Mouse (Mus musculus): ENCODE measurements at regions not wholly inside any gene's neighbourhood (a gene's known extent, or its start where the extent isn't known, plus 50 kb on each side); places are given as distances from the start of the nearest gene placed in this dataset.

DNA sequence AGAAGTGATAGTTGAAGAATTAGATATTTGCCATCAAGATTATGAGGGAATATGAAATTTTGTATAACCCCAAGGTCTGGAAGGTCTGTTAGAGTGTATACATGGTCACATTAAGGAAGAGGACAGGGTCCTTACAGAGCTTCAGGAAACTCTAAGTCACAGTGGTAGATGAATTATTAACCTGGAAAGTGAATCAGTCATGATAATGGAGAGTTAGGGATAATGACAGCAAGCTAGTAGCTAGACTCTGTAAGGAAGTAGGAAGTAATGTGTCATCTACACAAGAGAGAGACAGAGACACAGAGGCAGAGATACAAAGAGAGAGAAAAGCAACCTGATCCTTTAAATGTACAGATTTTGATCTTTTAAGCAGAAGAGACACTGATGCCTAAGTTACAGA is 328.4 kb downstream of the Mat2b start:
- no peak for TF ChIP-seq CTCF (IDR thresholded peaks at IDR 0.05; ENCODE audit: low read depth)
- TF ChIP-seq EP300 (IDR thresholded peaks at IDR 0.05; ENCODE audit: low read depth): no peak
